Mouse (Mus musculus): Measurements from ENCODE around the gene Slc9a6.

DNA sequence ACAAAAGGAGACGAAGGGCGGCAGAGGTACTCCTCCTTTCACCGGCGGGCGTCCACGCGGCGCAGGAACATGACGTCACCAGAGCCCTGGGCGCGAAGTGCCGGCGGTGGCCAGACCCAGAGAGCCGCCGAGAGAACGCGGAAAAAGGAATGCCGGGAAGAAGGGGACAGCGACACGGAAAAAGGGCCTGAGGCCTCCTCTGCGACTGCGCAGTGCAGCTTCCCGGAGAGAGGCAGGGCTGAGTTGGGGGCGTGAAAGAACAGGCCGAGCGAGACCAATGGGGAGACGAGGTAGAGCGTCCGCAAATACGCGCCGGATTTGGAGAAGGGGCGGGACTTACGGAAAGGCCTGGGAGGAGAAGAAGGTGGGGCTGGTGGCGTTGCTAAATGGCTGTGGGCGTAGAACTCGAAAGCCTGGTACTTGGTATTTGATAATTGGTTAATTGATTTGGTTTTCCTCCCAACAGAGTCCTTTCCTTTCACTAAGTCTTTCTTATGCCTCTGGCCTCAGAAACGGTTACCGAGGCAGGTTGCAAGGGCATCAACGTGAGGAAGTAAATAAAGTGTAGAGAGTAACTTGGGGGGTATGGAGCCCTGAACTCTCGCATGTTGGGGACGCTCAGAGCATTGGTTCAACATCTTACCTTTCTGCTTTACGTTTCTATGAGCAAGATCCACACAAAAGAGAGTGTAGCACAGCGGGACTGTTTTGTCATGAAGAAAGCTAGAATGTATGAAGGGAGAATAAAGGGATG is 11.5 kb upstream of the Slc9a6 start, which contains the start of gene Mmgt1:
- TF ChIP-seq CTCF (IDR thresholded peaks at IDR 0.05; ENCODE audit: extremely low read depth, insufficient read depth, insufficient read length, insufficient replicate concordance) (no peak), POLR2A (IDR thresholded peaks at IDR 0.05; ENCODE audit: low read depth, low read length) (no peak; the same call in 1 of the 2 replicates)
